Mouse (Mus musculus): ENCODE results near the gene Rhbdl1. TPM values are rescaled to one million over a fixed set of nuclear protein-coding genes. Genes with fewer than 3 reads are reported as not detected.

Rhbdl1 gene
- polyA plus RNA-seq, 1 experiment: 109 TPM

- peak overlapping the region; percentile 69; the same call in 1 of the 2 replicates for H3K27ac ChIP-seq (ENCODE audit: insufficient read depth, low read length)
- peak overlapping the region; percentile 51; the same call in 1 of the 2 replicates for H3K4me3 ChIP-seq (ENCODE audit: insufficient read depth, low read length)
- TF ChIP-seq CTCF (IDR thresholded peaks at IDR 0.05; ENCODE audit: extremely low read depth, insufficient read depth, low read length): no peak
- TF ChIP-seq POLR2A (IDR thresholded peaks at IDR 0.05; ENCODE audit: extremely low read depth, insufficient read depth, low read length): no peak
- peaks cover 6% of the 10 kb centered on the region for H3K4me1 ChIP-seq (ENCODE audit: control insufficient read depth, insufficient read depth, low read length)
Observed at GRCm38 (mm10) chr17:25835816-25836215, 1.3 kb downstream of the Rhbdl1 start.

DNA sequence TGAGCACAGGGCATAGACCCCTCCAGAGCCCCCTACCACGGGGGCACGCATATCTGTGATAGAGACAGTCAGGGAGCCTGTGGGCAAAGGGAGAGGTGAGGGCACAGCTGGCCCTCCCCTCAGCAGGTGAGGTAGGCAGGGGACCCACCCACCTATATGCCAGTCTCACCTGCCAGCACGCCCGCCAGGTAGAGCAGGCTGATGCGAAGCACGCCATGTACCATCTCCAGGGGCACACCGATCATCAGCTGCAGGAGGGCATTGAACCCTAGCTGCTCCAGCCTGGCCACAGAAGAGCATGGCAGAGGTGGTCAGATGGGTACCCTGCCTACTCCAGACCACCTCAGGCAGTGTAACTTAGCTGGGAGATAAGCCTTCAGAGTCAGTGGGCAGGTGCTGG, 1.8 kb downstream of the Rhbdl1 start:
- Histone ChIP-seq H3K4me1 (ENCODE audit: control insufficient read depth, insufficient read depth, low read length) (peaks cover 6% of the 10 kb centered on the region), H3K27ac (ENCODE audit: insufficient read depth, low read length) (no peak overlapping the region), H3K4me3 (ENCODE audit: insufficient read depth, low read length) (peak overlapping the region; percentile 51; the same call in 1 of the 2 replicates)
- TF ChIP-seq POLR2A (IDR thresholded peaks at IDR 0.05; ENCODE audit: extremely low read depth, insufficient read depth, low read length) (no peak), CTCF (IDR thresholded peaks at IDR 0.05; ENCODE audit: extremely low read depth, insufficient read depth, low read length) (no peak)

DNA sequence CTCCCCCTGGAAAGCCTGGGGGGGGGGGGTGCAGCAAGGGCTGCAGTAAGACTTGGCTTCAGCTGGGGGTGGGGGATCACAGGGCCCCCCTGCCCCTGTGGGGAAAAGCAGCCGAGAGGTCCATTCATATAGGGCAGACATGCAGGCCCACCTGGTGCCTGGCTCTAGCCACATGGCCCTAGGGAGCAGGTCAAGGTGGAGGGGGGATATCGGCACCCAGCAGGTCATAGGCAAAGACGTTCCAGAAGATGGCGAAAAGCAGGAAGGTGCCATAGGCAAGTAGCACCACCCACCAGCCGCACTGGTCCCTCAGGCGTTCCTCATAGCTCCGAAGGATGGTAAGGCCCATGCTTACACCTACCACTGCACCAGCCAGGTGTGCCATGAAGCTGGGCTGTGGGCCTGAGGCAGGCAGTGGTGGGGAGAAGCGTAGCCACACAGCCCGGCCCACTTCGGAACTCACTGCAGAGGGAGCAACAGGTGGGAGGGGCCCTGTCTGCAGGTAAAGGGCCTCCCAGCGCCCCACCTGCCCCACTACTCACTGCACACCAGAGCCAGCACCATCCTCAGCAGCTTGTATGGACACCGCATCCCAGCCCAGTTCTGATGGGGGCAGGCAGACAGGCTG, 2.4 kb downstream of the Rhbdl1 start:
- Histone ChIP-seq H3K4me3 (ENCODE audit: insufficient read depth, low read length) (peak overlapping the region; percentile 79; the same call in 1 of the 2 replicates), H3K27ac (ENCODE audit: insufficient read depth, low read length) (no peak overlapping the region), H3K4me1 (ENCODE audit: control insufficient read depth, insufficient read depth, low read length) (peaks cover 6% of the 10 kb centered on the region)
- TF ChIP-seq POLR2A (IDR thresholded peaks at IDR 0.05; ENCODE audit: extremely low read depth, insufficient read depth, low read length): no peak
- TF ChIP-seq CTCF (IDR thresholded peaks at IDR 0.05; ENCODE audit: extremely low read depth, insufficient read depth, low read length): no peak

DNA sequence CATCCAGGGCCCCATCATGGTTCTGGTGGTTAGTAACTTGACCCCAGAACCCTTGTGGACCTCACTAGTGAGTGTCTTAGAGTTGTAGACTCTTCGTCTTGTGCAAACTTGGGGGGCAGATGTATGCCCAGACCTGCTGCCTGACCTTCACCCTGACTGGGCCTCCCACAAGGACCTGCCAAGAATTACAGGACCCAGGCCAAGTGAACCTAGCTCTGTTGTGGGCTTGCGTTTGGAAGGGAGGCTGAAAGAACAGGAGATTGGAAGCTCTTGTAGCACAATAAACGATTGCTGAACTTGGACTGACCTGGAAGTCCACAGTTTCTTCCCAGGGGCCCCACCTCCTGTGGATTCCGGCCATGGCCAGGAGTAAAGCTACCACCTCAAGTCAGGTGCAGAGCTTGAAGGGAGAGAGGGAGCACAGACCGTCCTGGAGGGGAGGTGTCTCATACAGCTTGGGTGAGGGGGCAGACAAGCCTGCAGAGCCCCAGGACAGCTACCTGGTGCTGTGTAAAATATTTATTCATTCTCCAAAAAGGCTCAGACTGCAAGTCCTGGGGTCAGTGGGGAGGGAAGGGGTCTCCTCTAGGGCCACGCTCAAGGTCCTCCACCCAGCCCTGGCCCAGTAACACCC, 3.0 kb downstream of the Rhbdl1 start:
- H3K4me1 ChIP-seq (ENCODE audit: control insufficient read depth, insufficient read depth, low read length): peaks cover 6% of the 10 kb centered on the region
- TF ChIP-seq CTCF (IDR thresholded peaks at IDR 0.05; ENCODE audit: extremely low read depth, insufficient read depth, low read length) (no peak), POLR2A (IDR thresholded peaks at IDR 0.05; ENCODE audit: extremely low read depth, insufficient read depth, low read length) (no peak)
- 0 out of 2 replicates have a peak overlapping the region, but pooled peaks have one; percentile 97 for H3K27ac ChIP-seq (ENCODE audit: insufficient read depth, low read length)
- H3K4me3 ChIP-seq (ENCODE audit: insufficient read depth, low read length): peak overlapping the region; percentile 79

- peak; percentile 24; the same call in 1 of the 2 replicates for TF ChIP-seq POLR2A (IDR thresholded peaks at IDR 0.05; ENCODE audit: extremely low read depth, insufficient read depth, low read length)
- no peak for TF ChIP-seq CTCF (IDR thresholded peaks at IDR 0.05; ENCODE audit: extremely low read depth, insufficient read depth, low read length)
- Histone ChIP-seq H3K4me3 (ENCODE audit: insufficient read depth, low read length) (peak within 1 kb of the TSS; percentile 79), H3K27ac (ENCODE audit: insufficient read depth, low read length) (peak within 1 kb of the TSS; percentile 97), H3K4me1 (ENCODE audit: control insufficient read depth, insufficient read depth, low read length) (peaks cover 6% of the 10 kb centered on the region)
Observed at GRCm38 (mm10) chr17:25833291-25833663, 3.8 kb downstream of the Rhbdl1 start, which contains the start of gene Stub1. Stub1 (minus strand) TSS chr17:25833404.

DNA sequence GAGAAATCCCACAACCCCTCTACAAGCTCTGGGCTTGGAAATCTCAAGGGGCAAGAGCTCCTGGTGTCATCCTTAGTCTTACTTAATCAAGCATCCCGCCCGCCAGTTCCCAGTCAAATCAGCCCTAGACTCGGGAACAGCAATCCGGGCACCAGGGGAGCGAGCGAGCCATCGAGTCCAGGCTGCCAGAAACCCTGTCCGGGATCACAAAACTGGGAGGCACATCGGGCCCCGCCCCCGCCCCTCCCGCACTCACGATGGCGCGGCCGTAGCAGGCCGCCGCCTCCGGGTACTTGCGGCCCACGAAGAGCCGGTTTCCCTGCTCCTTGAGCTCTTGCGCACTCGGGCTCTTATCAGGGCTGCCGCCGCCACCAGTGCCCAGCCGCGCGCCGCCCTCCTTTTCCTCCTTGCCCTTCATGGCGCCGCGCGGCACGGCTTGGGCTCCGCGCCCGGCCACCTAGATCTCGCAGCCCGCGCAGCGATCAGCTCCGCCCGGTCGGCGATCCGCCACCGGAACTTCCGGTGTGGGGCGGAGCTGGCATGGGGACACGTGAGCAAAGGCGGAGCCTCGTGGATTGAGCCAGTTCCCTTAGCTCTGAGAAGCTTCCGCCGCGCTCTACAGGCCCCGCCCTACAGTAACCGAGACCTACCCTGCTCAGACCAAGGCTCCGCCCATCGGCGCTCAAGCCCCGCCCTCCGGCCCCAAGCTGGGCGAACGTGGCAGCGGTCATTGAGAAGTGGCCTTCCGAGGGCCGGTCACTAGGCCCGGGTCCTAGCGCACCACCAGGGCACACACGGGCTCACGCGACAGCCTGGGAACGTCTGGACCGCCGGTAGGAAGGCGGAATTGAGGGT, 4.4 kb downstream of the Rhbdl1 start:
- peaks cover 6% of the 10 kb centered on the region for H3K4me1 ChIP-seq (ENCODE audit: control insufficient read depth, insufficient read depth, low read length)
- H3K27ac ChIP-seq (ENCODE audit: insufficient read depth, low read length): peak overlapping the region; percentile 97
- peak overlapping the region; percentile 79 for H3K4me3 ChIP-seq (ENCODE audit: insufficient read depth, low read length)
- TF ChIP-seq POLR2A (IDR thresholded peaks at IDR 0.05; ENCODE audit: extremely low read depth, insufficient read depth, low read length) (0 out of 2 replicates have a peak, but pooled peaks have one; percentile 44), CTCF (IDR thresholded peaks at IDR 0.05; ENCODE audit: extremely low read depth, insufficient read depth, low read length) (no peak)

DNA sequence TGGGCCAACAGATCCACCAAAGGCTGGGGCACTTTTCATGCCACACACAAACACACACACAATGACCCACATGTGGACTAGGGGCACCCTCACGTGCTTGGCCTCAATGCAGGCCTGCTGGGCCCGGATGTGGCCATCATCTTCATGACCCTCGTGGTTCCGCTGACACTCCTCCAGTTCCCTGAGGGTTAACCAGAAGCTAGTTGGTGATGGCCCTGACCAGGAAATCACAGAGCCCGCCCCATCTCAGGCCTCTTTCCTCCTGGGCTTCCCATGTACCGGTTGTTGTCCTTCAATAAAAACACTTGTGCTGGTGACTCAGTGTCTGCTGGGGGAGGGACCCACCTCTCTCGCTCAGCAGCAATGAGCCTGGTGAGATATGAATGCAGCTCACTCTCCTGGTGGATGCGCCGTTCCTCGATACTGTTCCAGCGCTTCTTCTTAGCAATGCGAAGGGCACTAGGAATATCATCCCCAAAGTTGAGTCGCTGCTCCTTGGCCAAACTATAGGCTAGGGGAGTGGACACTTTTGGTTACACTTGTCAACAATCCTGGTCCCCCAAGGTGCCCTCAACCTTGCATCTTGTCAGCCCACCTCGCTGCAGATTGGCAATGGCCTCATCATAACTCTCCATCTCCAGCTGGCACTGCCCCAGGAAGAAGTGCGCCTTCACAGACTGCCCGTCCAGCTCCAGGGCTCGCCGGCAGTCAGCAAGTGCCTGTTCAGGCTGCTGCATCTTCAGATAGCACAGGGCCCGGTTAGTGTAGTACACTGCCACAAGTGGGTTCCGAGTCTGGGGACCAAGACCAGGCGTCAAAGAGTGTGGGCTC, 5.4 kb downstream of the Rhbdl1 start:
- peak overlapping the region; percentile 79 for H3K4me3 ChIP-seq (ENCODE audit: insufficient read depth, low read length)
- peaks cover 6% of the 10 kb centered on the region for H3K4me1 ChIP-seq (ENCODE audit: control insufficient read depth, insufficient read depth, low read length)
- H3K27ac ChIP-seq (ENCODE audit: insufficient read depth, low read length): no peak overlapping the region
- TF ChIP-seq CTCF (IDR thresholded peaks at IDR 0.05; ENCODE audit: extremely low read depth, insufficient read depth, low read length): no peak
- TF ChIP-seq POLR2A (IDR thresholded peaks at IDR 0.05; ENCODE audit: extremely low read depth, insufficient read depth, low read length): 0 out of 2 replicates have a peak, but pooled peaks have one; percentile 12

DNA sequence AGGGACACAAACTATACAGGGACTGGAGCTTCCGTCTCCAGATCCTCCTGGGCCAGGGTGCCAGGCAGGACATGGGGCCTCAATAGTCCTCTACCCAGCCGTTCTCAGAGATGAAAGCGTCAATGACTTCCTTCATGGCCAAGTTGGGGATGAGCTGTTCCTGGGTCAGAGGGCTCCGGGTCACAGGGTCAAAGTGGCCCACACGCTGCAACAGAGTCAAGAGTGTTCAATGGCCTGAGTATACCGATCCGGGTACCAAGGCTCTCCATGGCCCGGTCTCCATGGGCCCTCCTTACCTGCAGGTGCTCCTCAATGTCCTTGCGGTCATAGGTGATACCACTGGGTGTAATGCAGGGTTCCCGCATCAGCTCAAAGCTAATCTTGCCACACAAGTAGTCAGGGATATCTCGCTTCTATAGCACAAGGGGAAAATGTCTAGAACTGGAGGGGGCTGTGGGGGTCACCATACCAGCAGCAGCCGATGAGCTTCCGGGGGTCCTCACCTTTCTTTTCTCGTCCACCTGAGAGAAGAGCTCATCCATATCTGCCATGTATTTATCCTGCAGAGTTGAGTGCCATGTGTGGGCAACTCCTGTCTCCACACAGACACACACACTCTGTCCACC, 6.2 kb downstream of the Rhbdl1 start:
- TF ChIP-seq POLR2A (IDR thresholded peaks at IDR 0.05; ENCODE audit: extremely low read depth, insufficient read depth, low read length) (no peak), CTCF (IDR thresholded peaks at IDR 0.05; ENCODE audit: extremely low read depth, insufficient read depth, low read length) (no peak)
- peak overlapping the region; percentile 79; the same call in 1 of the 2 replicates for H3K4me3 ChIP-seq (ENCODE audit: insufficient read depth, low read length)
- H3K27ac ChIP-seq (ENCODE audit: insufficient read depth, low read length): no peak overlapping the region
- peaks cover 5% of the 10 kb centered on the region for H3K4me1 ChIP-seq (ENCODE audit: control insufficient read depth, insufficient read depth, low read length)

Data from cortical plate, adult 2 months (tissue).